Mouse (Mus musculus): Measurements from ENCODE around the gene Epb41l3.

Epb41l3 gene

GRCm38 (mm10) chr17:69181560-69182316, 106.3 kb downstream of the Epb41l3 start:
- no peak for DNase-seq (ENCODE audit: low read depth)

- DNase-seq (ENCODE audit: low read depth) = no peak
Observed at GRCm38 (mm10) chr17:69187794-69188193, 112.3 kb downstream of the Epb41l3 start.

GRCm38 (mm10) chr17:69192863-69193493, 117.5 kb downstream of the Epb41l3 start:
- DNase-seq (ENCODE audit: low read depth) = no peak

GRCm38 (mm10) chr17:69194599-69194998, 119.1 kb downstream of the Epb41l3 start:
- no peak for DNase-seq (ENCODE audit: low read depth)

GRCm38 (mm10) chr17:69195758-69196157, 120.3 kb downstream of the Epb41l3 start:
- no peak for DNase-seq (ENCODE audit: low read depth)

- no peak for DNase-seq (ENCODE audit: low read depth)
Observed at GRCm38 (mm10) chr17:69196656-69197055, 121.2 kb downstream of the Epb41l3 start.

- no peak for DNase-seq (ENCODE audit: low read depth)
Observed at GRCm38 (mm10) chr17:69198805-69199204, 123.3 kb downstream of the Epb41l3 start.

GRCm38 (mm10) chr17:69199827-69200226, 124.3 kb downstream of the Epb41l3 start:
- no peak for DNase-seq (ENCODE audit: low read depth)

- no peak for DNase-seq (ENCODE audit: low read depth)
Observed at GRCm38 (mm10) chr17:69200936-69201335, 125.5 kb downstream of the Epb41l3 start.

- DNase-seq (ENCODE audit: low read depth) = no peak
Observed at GRCm38 (mm10) chr17:69205282-69205999, 130.0 kb downstream of the Epb41l3 start.

- DNase-seq (ENCODE audit: low read depth) = no peak
Observed at GRCm38 (mm10) chr17:69207562-69208312, 132.3 kb downstream of the Epb41l3 start.

GRCm38 (mm10) chr17:69211065-69211464, 135.6 kb downstream of the Epb41l3 start:
- DNase-seq (ENCODE audit: low read depth) = no peak

GRCm38 (mm10) chr17:69216120-69216519, 140.6 kb downstream of the Epb41l3 start:
- no peak for DNase-seq (ENCODE audit: low read depth)

- DNase-seq (ENCODE audit: low read depth) = no peak
Observed at GRCm38 (mm10) chr17:69220849-69221248, 145.4 kb downstream of the Epb41l3 start.

- DNase-seq (ENCODE audit: low read depth) = no peak
Observed at GRCm38 (mm10) chr17:69221377-69221776, 145.9 kb downstream of the Epb41l3 start.

- no peak for DNase-seq (ENCODE audit: low read depth)
Observed at GRCm38 (mm10) chr17:69221966-69222692, 146.6 kb downstream of the Epb41l3 start.

GRCm38 (mm10) chr17:69225996-69226395, 150.5 kb downstream of the Epb41l3 start:
- no peak for DNase-seq (ENCODE audit: low read depth)

- no peak for DNase-seq (ENCODE audit: low read depth)
Observed at GRCm38 (mm10) chr17:69227426-69228014, 152.0 kb downstream of the Epb41l3 start.

GRCm38 (mm10) chr17:69229451-69229850, 154.0 kb downstream of the Epb41l3 start:
- no peak for DNase-seq (ENCODE audit: low read depth)

GRCm38 (mm10) chr17:69230131-69230621, 154.7 kb downstream of the Epb41l3 start:
- no peak for DNase-seq (ENCODE audit: low read depth)

GRCm38 (mm10) chr17:69231360-69231759, 155.9 kb downstream of the Epb41l3 start:
- DNase-seq (ENCODE audit: low read depth) = no peak
